Mouse (Mus musculus) brain, adult 10 weeks (tissue): Measurements from ENCODE around the gene Samt2. TPM values are rescaled to one million over a fixed set of nuclear protein-coding genes. Genes with fewer than 3 reads are reported as not detected.

Source experiments
- polyA plus RNA-seq: library from polyadenylated mRNA; stranded (reverse); fragments of 350-450 nt; fragmentation: Illumina TruSeq; extraction: RNeasy Lipid Tissue Mini Kit (QIAGEN cat#74804); gene quantifications from one replicate; pipeline ENCODE4 v1.2.3, GENCODE M21; 2015; ENCODE audit warnings: low read depth, low replicate concordance

Samt2 gene
- not detected for polyA plus RNA-seq

GRCm38 (mm10) chrX:154579260-154579659 lies at the start of gene Samt2:
Gene Samt2, minus strand, starts transcription at chrX:154579360.

Other genes with a start within 250 kb of the Samt2 start
- gene 4930524N10Rik, start 236.0 kb downstream of the Samt2 start, polyA plus RNA-seq, result not detected
- not detected for gene Samt4, start 97.4 kb downstream of the Samt2 start, polyA plus RNA-seq